In genomic region chr9:70629711-70630110, GRCm38 (mm10) we compare ENCODE assay signal across 22 mouse cellular contexts. TPM values are rescaled to one million over a fixed set of nuclear protein-coding genes. Genes with fewer than 3 reads are reported as not detected.
DNase-seq lines count a peak whose midpoint lies in the region; ATAC-seq lines count a peak whose summit lies in the region.
"Had no signal": no experiment of that assay in that cellular context is flagged by ENCODE, and none has a peak within 500 bp of the region (broad histone marks: within the 10 kb centered on the region; RNA-seq: fewer than 3 reads in every experiment).

No protein-coding gene starts in this region.

- DNase-seq in layer of hippocampus, adult 18-20 months (ENCODE audit: low spot score in 2 of 2), result peak; percentile 10 to 58
- no peak for DNase-seq in layer of hippocampus, adult 9-10 months (ENCODE audit: low spot score)
- DNase-seq in brain, adult 2 months (ENCODE audit: low read depth, low spot score), result peak; percentile 86
- DNase-seq in cerebellum, adult 8-10 months, result peak; percentile 47
- DNase-seq in fibroblast of lung, adult 2 months (ENCODE audit: low read depth), result peak; percentile 30
- DNase-seq in kidney, adult 18-20 months, result no peak
- DNase-seq in MN1 (ENCODE audit: low spot score), result no peak
- DNase-seq: adrenal gland, postnatal 36 days; forebrain, postnatal 0 days; kidney, postnatal 25 days; left cerebral cortex, postnatal 4 days; liver, postnatal 0 days; thymus, postnatal 36 days had no signal

- no peak overlapping the region for H3K9ac ChIP-seq in kidney, embryonic 14.5 days (ENCODE audit: low read depth, low read length)
- H3K9ac ChIP-seq: forebrain, postnatal 0 days; heart, embryonic 12.5 days; liver, postnatal 0 days; neural tube, embryonic 13.5 days had no signal

- H3K27me3 ChIP-seq in kidney, embryonic 14.5 days (ENCODE audit: control insufficient read depth, insufficient read depth, low read length), result no peaks in the 10 kb centered on the region
- H3K27me3 ChIP-seq: heart, embryonic 12.5 days; neural tube, embryonic 13.5 days; Patski had no signal

- no peak overlapping the region for H3K27ac ChIP-seq in kidney, embryonic 14.5 days (ENCODE audit: low read depth, low read length)
- H3K27ac ChIP-seq: hindbrain, embryonic 10.5 days; neural tube, embryonic 13.5 days had no signal

- H3K4me1 ChIP-seq in kidney, embryonic 14.5 days (ENCODE audit: control insufficient read depth, insufficient read depth, low read length), result no peaks in the 10 kb centered on the region
- H3K4me1 ChIP-seq: hindbrain, embryonic 10.5 days; neural tube, embryonic 13.5 days had no signal

- ATAC-seq in kidney, embryonic 14.5 days (ENCODE audit: low FRiP score, low TSS enrichment), result no peak
- ATAC-seq: CD4-positive, CD25-positive, alpha-beta regulatory T cell, adult 4 months; forebrain, postnatal 0 days; intestine, embryonic 16.5 days; liver, postnatal 0 days; midbrain, embryonic 16.5 days; Patski had no signal

- 91% methylated on average over 2 of the region's 2 CpGs for WGBS in kidney, embryonic 14.5 days

- H3K4me3 ChIP-seq in kidney, embryonic 14.5 days (ENCODE audit: low read length), result no peak overlapping the region
- H3K4me3 ChIP-seq: heart, embryonic 12.5 days; hindbrain, embryonic 10.5 days; neural tube, embryonic 13.5 days had no signal

- no peaks in the 10 kb centered on the region for H3K9me3 ChIP-seq in kidney, embryonic 14.5 days (ENCODE audit: control insufficient read depth, low read length)
- H3K9me3 ChIP-seq: heart, embryonic 12.5 days; hindbrain, embryonic 10.5 days; neural tube, embryonic 13.5 days had no signal

- no peak overlapping the region for H3K4me2 ChIP-seq in kidney, embryonic 14.5 days (replicated peaks; ENCODE audit: low read depth, low read length)
- H3K4me2 ChIP-seq: heart, embryonic 12.5 days; neural tube, embryonic 13.5 days had no signal

- H3K36me3 ChIP-seq in kidney, embryonic 14.5 days (ENCODE audit: control insufficient read depth, insufficient read depth, low read length), result no peaks in the 10 kb centered on the region

RNA-seq across cellular contexts. Expression of gene Gm10642, which starts 26.3 kb away (rescaled TPM):
- total RNA-seq in layer of hippocampus, adult 18-20 months (2021), result 1 to 10 TPM in 1 of 2 experiments, under 1 TPM in 1; 0.84 to 1.3 TPM
- 0.24 TPM in 1 of 2 replicates, not detected in the other for polyA plus RNA-seq in kidney, embryonic 14.5 days (2014; fragmentation: Nextera tagmentation; extraction: Ambion mirVana)
- total RNA-seq: common myeloid progenitor, adult 5-6 weeks had no signal

RNA-seq across cellular contexts. Expression of gene Mindy2, which starts 27.3 kb away (rescaled TPM):
- 10 to 100 TPM; 33.7 to 35.3 TPM for total RNA-seq in layer of hippocampus, adult 18-20 months (2021)
- polyA plus RNA-seq in kidney, embryonic 14.5 days (2014; fragmentation: Nextera tagmentation; extraction: Ambion mirVana), result 11.6 and 11.8 TPM in 2 replicates

RNA-seq across cellular contexts. Expression of gene Adam10, which starts 49.1 kb away (rescaled TPM):
- 10 to 100 TPM; 65.8 to 68.4 TPM for total RNA-seq in layer of hippocampus, adult 18-20 months (2021)
- 51.8 and 83.1 TPM in 2 replicates for polyA plus RNA-seq in kidney, embryonic 14.5 days (2014; fragmentation: Nextera tagmentation; extraction: Ambion mirVana)

Comparison
In these comparisons a context has a peak if more than half of its experiments do, and no peak if none do; other contexts are left out.
1. DNase-seq: peak in layer of hippocampus, adult 18-20 months (2 of 2), brain, adult 2 months (single experiment), cerebellum, adult 8-10 months (single experiment) and fibroblast of lung, adult 2 months (single experiment); none in layer of hippocampus, adult 9-10 months (single experiment), kidney, adult 18-20 months (single experiment) and MN1 (single experiment).